Mouse (Mus musculus) embryonic fibroblast, embryonic 13.5 days (primary cell): ENCODE measurements around the gene Tnk2.

Source experiments
- CTCF ChIP-seq: IDR thresholded peaks from 2 replicates; pipeline ENCODE4 v1.5.1; 2011; ENCODE audit warnings: mild to moderate bottlenecking, control low read depth, low read length, moderate library complexity, borderline replicate concordance; ENCODE audit not compliant: insufficient read depth
- POLR2A ChIP-seq: IDR thresholded peaks from 2 replicates; pipeline ENCODE4 v1.6.1; 2011; ENCODE audit warnings: low read depth, mild to moderate bottlenecking, control low read depth, low read length, moderate library complexity

- TF ChIP-seq CTCF = no peak
- TF ChIP-seq POLR2A = no peak
Measured at GRCm38 (mm10) chr16:32660095-32660494, 16.4 kb downstream of the Tnk2 start.
